Mouse (Mus musculus): ENCODE results near the gene Mageh1. TPM values are rescaled to one million over a fixed set of nuclear protein-coding genes. Genes with fewer than 3 reads are reported as not detected.
"Not testable (repeated sequence)": the region's sequence is repeated elsewhere in the genome, so short reads cannot be mapped to it uniquely, and the experiment has no call there.

Mageh1 gene
- polyA plus RNA-seq, 1 experiment from 2014 or later = 77.6 TPM

DNA sequence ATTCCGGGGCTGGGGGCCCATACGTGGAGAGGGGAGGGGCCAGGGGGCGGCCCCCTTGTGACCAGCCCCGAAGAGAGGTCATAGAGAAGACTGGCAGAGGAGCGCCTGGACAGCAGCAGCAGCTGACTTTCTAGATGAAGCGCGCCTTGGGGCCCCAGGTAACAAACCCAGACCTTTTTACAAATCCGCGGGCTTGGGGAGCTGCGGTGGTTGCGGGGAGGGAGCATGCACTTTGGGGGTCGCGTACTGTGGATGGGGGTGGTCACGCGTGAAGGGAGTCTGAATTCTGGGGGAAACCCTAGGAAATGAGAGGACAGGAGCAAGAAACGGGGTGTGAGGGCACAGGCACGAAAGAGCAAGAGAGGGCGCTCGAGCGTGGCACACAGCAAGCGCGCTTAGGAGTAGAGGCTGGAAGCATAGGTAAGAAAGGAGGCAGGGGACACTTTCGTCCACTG, 31.0 kb downstream of the Mageh1 start, which contains the start of gene Usp51:
Gene Usp51 (plus strand): TSS at position 83 of the 455 bp plus-strand sequence.
- peak within 1 kb of the TSS; percentile 58 for H3K4me2 ChIP-seq (ENCODE audit: low read depth, low read length)
- H3K36me3 ChIP-seq (replicated peaks; ENCODE audit: control insufficient read depth, insufficient read depth, low read depth, low read length) = no peaks in the 10 kb centered on the region
- no peaks in the 10 kb centered on the region for H3K27me3 ChIP-seq (ENCODE audit: control insufficient read depth, insufficient read depth, low read length)
- H3K27ac ChIP-seq (replicated peaks; ENCODE audit: low read depth, low read length) = peak within 1 kb of the TSS; percentile 65
- no peaks in the 10 kb centered on the region for H3K4me1 ChIP-seq (ENCODE audit: control insufficient read depth, insufficient read depth, low read length)
- WGBS = 11% methylated on average over 23 of the region's 23 CpGs
- peak within 1 kb of the TSS; percentile 56 for H3K4me3 ChIP-seq (ENCODE audit: low read depth, low read length)
- peak within 1 kb of the TSS; percentile 65 for H3K9ac ChIP-seq (replicated peaks; ENCODE audit: low read length)
- DNase-seq (ENCODE audit: low spot score) (peak; percentile 55), ATAC-seq (replicated peaks; ENCODE audit: insufficient number of reproducible peaks, low FRiP score, low TSS enrichment, low read depth) (peak; percentile 80)
- H3K9me3 ChIP-seq (replicated peaks; ENCODE audit: control insufficient read depth, low read length) = no peaks in the 10 kb centered on the region

DNA sequence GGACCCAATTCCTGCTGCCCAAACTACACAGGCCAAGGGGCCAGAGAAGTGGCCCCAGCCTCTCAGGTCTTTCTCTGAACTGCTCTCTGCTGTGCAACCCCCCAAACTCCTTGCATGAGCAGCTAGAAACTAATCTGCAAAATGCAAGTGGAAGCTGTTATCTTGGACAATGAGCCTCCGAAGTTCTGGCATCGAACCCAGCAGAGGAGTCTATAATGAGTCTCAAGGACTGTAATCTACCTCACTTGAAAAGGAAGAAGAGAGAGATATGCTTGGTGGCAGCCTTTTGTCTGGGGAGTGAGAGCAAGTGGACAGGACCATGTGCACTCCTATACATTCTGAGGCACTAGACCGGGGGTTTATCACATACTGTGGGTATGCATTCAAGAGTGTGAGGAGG, 41.3 kb downstream of the Mageh1 start:
- H3K27ac ChIP-seq (replicated peaks; ENCODE audit: low read depth, low read length); H3K27me3 ChIP-seq (ENCODE audit: control insufficient read depth, insufficient read depth, low read length); H3K4me1 ChIP-seq (ENCODE audit: control insufficient read depth, insufficient read depth, low read length); ATAC-seq (replicated peaks; ENCODE audit: insufficient number of reproducible peaks, low FRiP score, low TSS enrichment, low read depth); H3K4me3 ChIP-seq (ENCODE audit: low read depth, low read length); H3K36me3 ChIP-seq (replicated peaks; ENCODE audit: control insufficient read depth, insufficient read depth, low read depth, low read length); H3K4me2 ChIP-seq (ENCODE audit: low read depth, low read length); DNase-seq (ENCODE audit: low spot score); H3K9me3 ChIP-seq (replicated peaks; ENCODE audit: control insufficient read depth, low read length); H3K9ac ChIP-seq (replicated peaks; ENCODE audit: low read length): not testable (repeated sequence)
- WGBS = no CpG with 5 or more reads among the region's 3 CpGs

DNA sequence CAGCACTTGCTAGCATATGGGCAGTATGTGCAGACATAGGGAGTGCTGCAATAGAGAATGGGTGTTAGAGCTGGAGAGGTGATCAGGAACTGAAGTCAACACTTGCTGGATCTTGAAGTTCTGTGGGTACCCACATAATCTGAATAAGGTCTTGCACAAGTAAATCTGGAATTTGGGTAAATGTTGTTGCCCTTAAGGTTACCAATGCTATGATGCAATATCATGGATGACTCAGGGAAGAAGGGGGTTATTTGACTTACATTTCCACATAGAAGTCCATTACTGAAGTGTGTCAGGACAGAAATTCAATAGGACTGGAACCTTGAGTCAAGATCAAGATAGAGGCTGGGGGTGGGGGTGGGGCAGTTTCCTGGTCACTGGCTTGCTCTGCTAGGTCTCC, 47.5 kb downstream of the Mageh1 start:
- not testable (repeated sequence) for H3K4me3 ChIP-seq (ENCODE audit: low read depth, low read length); H3K4me1 ChIP-seq (ENCODE audit: control insufficient read depth, insufficient read depth, low read length); H3K9me3 ChIP-seq (replicated peaks; ENCODE audit: control insufficient read depth, low read length); DNase-seq (ENCODE audit: low spot score); H3K27me3 ChIP-seq (ENCODE audit: control insufficient read depth, insufficient read depth, low read length); H3K4me2 ChIP-seq (ENCODE audit: low read depth, low read length); H3K36me3 ChIP-seq (replicated peaks; ENCODE audit: control insufficient read depth, insufficient read depth, low read depth, low read length); ATAC-seq (replicated peaks; ENCODE audit: insufficient number of reproducible peaks, low FRiP score, low TSS enrichment, low read depth); H3K9ac ChIP-seq (replicated peaks; ENCODE audit: low read length); H3K27ac ChIP-seq (replicated peaks; ENCODE audit: low read depth, low read length)

Other genes starting within 250 kb of the Mageh1 start
- gene Usp51, start 31.1 kb downstream of the Mageh1 start, polyA plus RNA-seq (2014; fragmentation: Nextera tagmentation; extraction: Ambion mirVana) = 3.5 and 3.7 TPM in 2 replicates
- gene Foxr2, start 81.2 kb upstream of the Mageh1 start, polyA plus RNA-seq (2014; fragmentation: Nextera tagmentation; extraction: Ambion mirVana) = 0.13 and 0.49 TPM in 2 replicates
- gene Rragb, start 102.4 kb upstream of the Mageh1 start, polyA plus RNA-seq (2014; fragmentation: Nextera tagmentation; extraction: Ambion mirVana) = 4.8 and 4.9 TPM in 2 replicates
- gene Klf8, start 199.9 kb upstream of the Mageh1 start, polyA plus RNA-seq (2014; fragmentation: Nextera tagmentation; extraction: Ambion mirVana) = 1.9 TPM in 2 replicates

Data from embryonic facial prominence, embryonic 11.5 days (tissue).